Mouse (Mus musculus): ENCODE data around the gene Rfx8.
"Not testable (repeated sequence)": the region's sequence is repeated elsewhere in the genome, so short reads cannot be mapped to it uniquely, and the experiment has no call there.

The Rfx8 gene

GRCm38 (mm10) chr1:39687279-39687678, 33.5 kb downstream of the Rfx8 start:
- no peak for DNase-seq

- DNase-seq, result peak; percentile 83
Observed at GRCm38 (mm10) chr1:39685841-39686240, 35.0 kb downstream of the Rfx8 start.

DNA sequence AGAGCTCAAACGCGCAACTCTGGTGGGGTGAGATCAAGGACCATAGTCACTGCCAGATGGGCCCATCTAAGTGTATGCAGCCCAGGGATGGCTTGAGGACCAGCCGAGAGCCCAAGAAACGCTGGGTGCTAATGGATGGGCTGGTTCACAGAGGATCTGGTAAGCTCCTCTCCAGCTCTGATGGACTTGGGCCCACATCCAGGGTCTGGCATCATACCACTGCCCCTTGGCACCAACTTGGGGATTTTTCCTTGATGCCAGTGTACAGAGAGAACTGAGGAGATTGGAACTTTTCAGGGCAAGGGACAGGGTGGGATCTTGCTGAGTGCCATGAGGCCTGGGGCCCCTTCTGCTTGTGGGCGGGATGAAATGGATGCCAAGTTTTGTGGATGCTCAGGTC, 39.2 kb downstream of the Rfx8 start:
- DNase-seq, result no peak

DNA sequence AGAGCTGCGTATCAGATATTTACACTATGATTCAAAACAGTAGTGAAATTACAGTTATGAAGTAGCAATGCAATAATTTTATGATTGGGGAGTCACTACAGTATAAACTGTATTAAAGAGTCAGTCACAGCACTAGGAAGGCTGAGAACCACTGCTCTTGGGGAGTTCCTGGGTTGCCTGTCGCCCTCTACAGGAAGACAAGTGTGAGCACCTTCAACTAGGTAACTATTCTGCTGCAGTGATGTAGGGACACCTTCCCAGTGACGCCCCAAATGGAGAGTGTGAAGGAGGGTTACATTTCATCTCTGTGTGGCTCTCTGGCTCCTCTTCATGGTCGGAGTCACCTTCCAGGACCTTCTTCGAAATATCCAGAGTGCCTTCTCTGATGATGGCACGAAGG, 40.3 kb downstream of the Rfx8 start:
- no peak for DNase-seq

GRCm38 (mm10) chr1:39678883-39679282, 41.9 kb downstream of the Rfx8 start:
- no peak for DNase-seq

GRCm38 (mm10) chr1:39676221-39676876, 44.4 kb downstream of the Rfx8 start:
- no peak for DNase-seq

- no peak for DNase-seq
Observed at GRCm38 (mm10) chr1:39672362-39673105, 48.3 kb downstream of the Rfx8 start.

DNA sequence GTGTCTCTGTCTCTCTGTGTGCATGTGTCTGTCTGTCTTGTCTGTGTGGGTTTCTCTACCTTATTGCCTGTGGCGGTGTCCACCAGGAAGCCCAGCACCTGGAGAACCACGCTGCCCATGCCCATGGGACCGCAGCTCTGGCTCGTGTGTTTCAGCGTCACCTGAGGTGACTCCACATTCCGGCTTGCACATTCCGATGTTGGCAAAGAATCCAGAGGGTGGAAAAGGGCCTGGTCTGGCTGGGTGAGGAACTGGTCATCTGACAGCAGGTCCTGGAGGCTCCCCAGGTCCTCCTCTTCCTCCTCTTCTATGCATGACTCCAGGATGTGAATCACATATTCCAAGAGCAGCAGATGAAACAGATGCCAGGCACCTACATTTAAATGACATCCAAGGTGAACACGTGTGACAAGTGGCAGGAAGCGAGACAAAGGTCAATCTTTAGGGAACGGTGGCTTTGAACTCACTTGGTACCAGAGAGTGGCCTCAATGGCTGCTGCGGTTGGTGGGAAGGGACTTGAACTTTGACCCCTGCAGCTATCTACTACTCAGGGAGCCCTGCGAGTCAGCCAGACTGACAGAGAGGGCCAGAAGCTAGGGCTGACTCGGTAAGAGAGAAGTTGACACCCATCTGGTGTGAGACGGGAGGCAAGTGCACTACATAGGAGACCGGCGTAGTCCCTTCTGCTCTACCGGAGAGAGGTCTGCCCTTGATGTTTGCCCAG, 50.4 kb downstream of the Rfx8 start:
- DNase-seq, result no peak

- no peak for DNase-seq
Observed at GRCm38 (mm10) chr1:39666751-39667252, 54.0 kb downstream of the Rfx8 start.

- DNase-seq, result no peak
Observed at GRCm38 (mm10) chr1:39664039-39664625, 56.7 kb downstream of the Rfx8 start.

GRCm38 (mm10) chr1:39663050-39663449, 57.7 kb downstream of the Rfx8 start:
- no peak for DNase-seq

DNA sequence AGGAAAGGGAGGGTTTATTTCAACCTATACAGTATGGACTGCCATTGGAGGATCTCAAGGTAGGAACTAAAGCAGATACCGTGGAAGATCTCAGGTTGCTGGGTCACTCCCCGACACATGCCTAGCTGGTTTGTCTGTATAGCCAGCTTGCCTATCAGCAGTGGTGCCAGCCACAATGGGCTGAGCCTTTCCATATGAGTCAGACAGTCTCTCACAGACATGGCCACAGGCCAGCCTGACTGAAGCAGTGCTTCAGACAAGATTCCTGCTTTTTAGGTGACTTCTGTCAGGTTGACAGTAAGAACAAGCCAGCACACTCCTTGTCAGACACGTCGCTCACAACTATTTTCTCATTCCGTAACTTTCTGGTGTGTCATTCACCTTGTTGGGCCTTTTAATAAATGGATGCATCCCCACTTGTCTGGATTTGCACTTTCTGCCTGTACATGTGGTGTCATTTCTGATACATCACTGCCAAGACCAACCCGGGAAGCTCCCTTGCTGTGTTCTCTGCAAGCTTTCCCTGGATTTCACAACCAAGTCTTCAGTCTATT, 63.7 kb downstream of the Rfx8 start:
- DNase-seq, result no peak

DNA sequence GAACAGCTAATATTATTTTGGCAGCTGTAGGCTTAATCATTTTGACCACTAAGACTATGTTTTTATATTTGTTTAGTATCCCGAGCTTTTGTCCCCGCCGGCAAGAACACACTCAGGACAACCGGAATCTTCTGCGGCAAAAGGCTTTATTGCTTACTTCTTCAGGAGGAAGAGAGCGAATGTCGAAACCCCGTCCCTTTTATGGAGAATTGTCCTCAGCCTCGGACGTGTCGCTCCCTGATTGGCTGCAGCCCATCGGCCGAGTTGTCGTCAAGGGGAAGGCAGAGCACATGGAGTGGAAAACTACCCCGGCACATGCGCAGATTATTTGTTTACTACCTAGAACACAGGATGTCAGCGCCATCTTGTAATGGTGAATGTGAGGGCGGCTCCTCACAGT, 65.9 kb downstream of the Rfx8 start:
- DNase-seq, result not testable (repeated sequence)

DNA sequence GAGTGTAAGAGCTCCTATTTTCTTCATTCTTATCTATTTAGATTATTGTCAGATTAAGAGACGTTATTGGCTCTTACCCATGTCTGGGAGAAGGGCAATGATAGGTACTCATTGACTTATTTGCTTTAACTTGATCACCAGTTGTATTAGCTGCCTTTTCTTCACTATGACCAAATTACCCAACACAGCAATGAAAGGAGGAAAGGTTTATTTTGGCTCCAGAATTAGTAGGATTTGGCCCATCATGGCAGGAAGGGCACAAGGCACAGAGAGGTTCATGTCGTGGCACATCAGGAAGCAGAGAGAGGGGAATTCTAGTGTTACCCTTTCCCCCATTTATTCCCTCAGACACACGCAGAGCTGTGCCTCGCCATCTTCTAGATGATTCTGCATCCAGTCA, 67.8 kb downstream of the Rfx8 start:
- DNase-seq, result no peak

GRCm38 (mm10) chr1:39651241-39651548, 69.6 kb downstream of the Rfx8 start, which contains the start of gene Creg2:
Creg2 (minus strand) TSS chr1:39651474.
- DNase-seq, result no peak

DNA sequence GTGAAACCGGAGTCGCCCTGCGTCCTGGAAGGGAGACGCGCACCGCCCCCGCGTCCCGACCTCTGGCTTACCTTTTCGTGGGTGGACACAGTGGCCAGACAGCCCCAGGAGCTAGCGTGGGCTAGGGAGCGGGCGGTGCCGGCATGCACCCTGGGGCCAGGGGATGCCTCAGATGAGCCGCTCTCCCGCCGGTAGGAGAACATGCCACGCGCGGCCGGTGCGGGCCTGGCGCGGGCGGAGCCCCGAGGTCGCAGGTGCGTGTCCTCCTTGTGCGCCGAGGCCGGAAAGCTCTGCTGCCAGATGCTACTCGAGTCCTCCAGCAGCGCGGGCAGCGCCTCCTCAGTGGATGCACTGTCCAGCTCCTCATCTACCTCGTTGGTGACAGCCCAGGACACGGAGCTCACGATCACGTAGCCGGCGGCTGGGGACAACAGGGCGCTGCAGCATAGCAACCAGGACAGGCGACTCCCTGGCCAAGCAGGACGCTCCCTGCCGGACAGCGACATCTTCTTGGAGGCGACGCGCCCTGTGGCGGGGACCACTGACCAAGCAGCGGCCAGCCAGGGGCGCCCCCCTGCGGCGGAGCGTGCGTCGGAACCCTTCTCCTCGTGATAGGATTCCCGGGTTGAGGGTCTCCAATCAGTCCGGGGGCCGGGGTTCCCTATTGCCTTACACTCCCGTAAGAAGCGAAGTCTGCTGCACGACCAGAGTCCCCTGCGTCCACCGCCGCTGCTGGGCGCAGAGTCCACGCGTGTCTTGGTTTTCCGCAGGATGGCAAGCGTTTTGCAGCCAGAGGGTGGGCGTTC, 70.2 kb downstream of the Rfx8 start:
- DNase-seq, result peak; percentile 34

DNA sequence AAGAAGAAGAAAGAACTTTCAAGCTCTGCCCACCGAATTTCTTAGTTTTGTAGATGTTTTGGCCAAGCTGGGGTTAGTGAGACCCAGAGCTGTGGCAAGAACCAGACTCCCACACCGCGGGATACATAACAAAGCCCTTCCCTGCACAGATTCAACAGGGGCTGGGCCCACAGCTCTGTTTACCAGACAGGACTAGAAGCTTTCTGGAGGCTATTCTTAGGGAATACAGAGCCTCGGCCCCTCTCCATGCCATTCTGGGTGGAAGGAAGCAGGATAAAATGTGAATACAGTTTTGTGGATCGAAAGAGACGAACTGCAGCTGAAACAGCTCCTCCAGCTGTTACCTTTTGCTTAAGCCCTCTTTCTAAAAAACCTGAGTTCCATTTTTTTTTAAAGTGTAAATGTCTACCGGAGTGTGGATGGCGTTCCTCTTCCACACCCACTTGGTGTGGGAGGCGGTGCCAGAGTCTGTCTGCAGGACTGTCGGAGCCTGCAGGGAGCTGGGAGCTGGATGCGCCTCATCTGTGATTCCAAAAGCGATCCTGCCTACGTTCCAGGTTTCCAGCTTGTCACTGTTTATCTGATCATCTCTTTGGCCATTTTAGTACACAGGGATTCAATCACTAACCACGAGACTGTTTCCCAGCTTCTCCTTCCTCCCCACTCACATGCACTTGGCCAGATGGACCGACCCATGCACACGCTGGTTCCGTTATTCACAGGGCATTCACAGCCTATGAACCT, 70.9 kb downstream of the Rfx8 start:
- no peak for DNase-seq

DNA sequence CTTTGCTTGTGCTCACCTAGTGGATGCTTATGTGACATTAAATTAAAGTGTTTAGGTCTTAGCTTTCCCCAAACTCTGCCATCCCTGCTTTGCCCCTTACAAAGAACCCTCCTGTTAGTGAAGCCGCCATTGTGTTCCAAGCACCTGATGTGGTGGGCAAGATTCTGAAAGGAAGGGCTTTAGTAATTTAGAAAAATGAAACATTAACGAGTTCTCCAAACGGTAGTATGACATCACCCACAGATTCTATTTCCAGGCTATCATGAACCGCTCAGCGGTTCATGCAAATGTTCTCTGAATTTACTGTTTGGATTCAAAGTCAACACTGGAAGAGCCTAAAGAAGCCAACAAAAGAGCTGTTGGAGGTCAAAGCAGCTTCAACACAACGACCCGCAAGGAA, 72.2 kb downstream of the Rfx8 start:
- DNase-seq, result no peak

GRCm38 (mm10) chr1:39645905-39646759, 74.7 kb downstream of the Rfx8 start:
- peak; percentile 31 for DNase-seq

GRCm38 (mm10) chr1:39644333-39644732, 76.5 kb downstream of the Rfx8 start:
- no peak for DNase-seq

GRCm38 (mm10) chr1:39641667-39642066, 79.1 kb downstream of the Rfx8 start:
- DNase-seq, result no peak

Measured in kidney, adult 9 months (tissue).